Mouse (Mus musculus) neural tube, embryonic 14.5 days (tissue): Measurements from ENCODE around the gene Maff. TPM values are rescaled to one million over a fixed set of nuclear protein-coding genes. Genes with fewer than 3 reads are reported as not detected.

Experiments used
- ATAC-seq: fragments of 200-750 bp; cut with Nextera tagmentation; 2 replicates; pipeline ENCODE4 v1.8.0; 2017; ENCODE audit warnings: low read depth, mild to moderate bottlenecking, moderate TSS enrichment, moderate library complexity
- H3K27ac ChIP-seq: fragments of 300-500 bp; sonication (generic); 2 replicates; pipeline ENCODE4 v1.5.1; 2014; ENCODE audit warnings: low read depth, mild to moderate bottlenecking, control low read depth, low read length, moderate library complexity, mixed read lengths
- H3K27me3 ChIP-seq: fragments of 300-500 bp; sonication (generic); 2 replicates; pipeline ENCODE4 v1.6.1; 2014; ENCODE audit warnings: low read length; ENCODE audit not compliant: control insufficient read depth, insufficient read depth
- H3K36me3 ChIP-seq: fragments of 300-500 bp; sonication (generic); 2 replicates; pipeline ENCODE4 v1.6.1; 2014; ENCODE audit warnings: low read length, mixed read lengths; ENCODE audit not compliant: control insufficient read depth, insufficient read depth
- H3K4me1 ChIP-seq: fragments of 300-500 bp; sonication (generic); 2 replicates; pipeline ENCODE4 v1.6.1; 2014; ENCODE audit warnings: low read length; ENCODE audit not compliant: control insufficient read depth, insufficient read depth
- H3K4me2 ChIP-seq: fragments of 300-500 bp; sonication (generic); 2 replicates; pipeline ENCODE4 v1.6.1; 2014; ENCODE audit warnings: mild to moderate bottlenecking, low read depth, low read length, control low read depth
- H3K4me3 ChIP-seq: fragments of 300-500 bp; sonication (generic); 2 replicates; pipeline ENCODE4 v1.5.1; 2014; ENCODE audit warnings: low read depth, low read length, control low read depth, mixed read lengths
- H3K9ac ChIP-seq: fragments of 300-500 bp; sonication (generic); replicated peaks from 2 replicates; pipeline ENCODE4 v1.6.1; 2014; ENCODE audit warnings: low read depth, mild to moderate bottlenecking, control low read depth, low read length, mixed read lengths
- H3K9me3 ChIP-seq: fragments of 300-500 bp; sonication (generic); 2 replicates; pipeline ENCODE4 v1.6.1; 2016; ENCODE audit warnings: low read length; ENCODE audit not compliant: control insufficient read depth
- WGBS: fragments of 180-500 bp; shearing (Covaris S2); extraction: QIAGEN DNeasy Blood & Tissue Kit; methylation state at CpG from one replicate; pipeline ENCODE4 v1.1.7; 2014; 5-methylcytosine and 5-hydroxymethylcytosine counted together
- polyA plus RNA-seq: library from polyadenylated mRNA; unstranded; fragments of >200 nt; fragmentation: Nextera tagmentation; extraction: Ambion mirVana; gene quantifications from 2 replicates; pipeline ENCODE4 v1.2.1, GENCODE M21; 2014

The Maff gene
- 0.64 and 1.0 TPM in 2 replicates for polyA plus RNA-seq

- Histone ChIP-seq H3K9me3 (no peaks in the 10 kb centered on the region), H3K4me3 (peak within 1 kb of the TSS; percentile 81), H3K4me1 (0 out of 2 replicates have a peak, but pooled peaks cover 5% of the 10 kb centered on the region), H3K4me2 (peak within 1 kb of the TSS; percentile 96), H3K27ac (peak within 1 kb of the TSS; percentile 61), H3K36me3 (no peaks in the 10 kb centered on the region), H3K9ac (peak within 1 kb of the TSS; percentile 63), H3K27me3 (no peaks in the 10 kb centered on the region)
- no peak for ATAC-seq
- WGBS, result 55% methylated on average over 8 of the region's 8 CpGs
Observed at GRCm38 (mm10) chr15:79346051-79346793, at the start of gene Maff. Gene Maff, plus strand, starts transcription at chr15:79346621.

- Histone ChIP-seq H3K9ac (no peak overlapping the region), H3K9me3 (no peaks in the 10 kb centered on the region), H3K4me1 (no peaks in the 10 kb centered on the region), H3K4me3 (no peak overlapping the region), H3K36me3 (no peaks in the 10 kb centered on the region), H3K27ac (no peak overlapping the region), H3K4me2 (no peak overlapping the region), H3K27me3 (no peaks in the 10 kb centered on the region)
- WGBS, result 85% methylated on average over 6 of the region's 6 CpGs
- no peak for ATAC-seq
Observed at GRCm38 (mm10) chr15:79298553-79298952, 47.9 kb upstream of the Maff start.

- Histone ChIP-seq H3K9ac (no peak overlapping the region), H3K4me2 (no peak overlapping the region), H3K9me3 (no peaks in the 10 kb centered on the region), H3K36me3 (no peaks in the 10 kb centered on the region), H3K4me1 (no peaks in the 10 kb centered on the region), H3K27me3 (no peaks in the 10 kb centered on the region), H3K27ac (no peak overlapping the region), H3K4me3 (no peak overlapping the region)
- 67% methylated on average over 2 of the region's 2 CpGs for WGBS
- no peak for ATAC-seq
Observed at GRCm38 (mm10) chr15:79299563-79300155, 46.8 kb upstream of the Maff start.

GRCm38 (mm10) chr15:79303725-79304124 is 42.7 kb upstream of the Maff start:
- no peak overlapping the region for H3K4me3 ChIP-seq
- H3K4me2 ChIP-seq, result no peak overlapping the region
- no peak overlapping the region for H3K9ac ChIP-seq
- 88% methylated on average over 8 of the region's 8 CpGs for WGBS
- no peaks in the 10 kb centered on the region for H3K9me3 ChIP-seq
- H3K4me1 ChIP-seq, result no peaks in the 10 kb centered on the region
- H3K27ac ChIP-seq, result no peak overlapping the region
- ATAC-seq, result no peak
- H3K36me3 ChIP-seq, result 0 out of 2 replicates have a peak, but pooled peaks cover 5% of the 10 kb centered on the region
- H3K27me3 ChIP-seq, result no peaks in the 10 kb centered on the region

GRCm38 (mm10) chr15:79304832-79305231 is 41.6 kb upstream of the Maff start:
- WGBS, result 59% methylated on average over 5 of the region's 5 CpGs
- Histone ChIP-seq H3K9me3 (no peaks in the 10 kb centered on the region), H3K27ac (no peak overlapping the region), H3K9ac (no peak overlapping the region), H3K4me1 (no peaks in the 10 kb centered on the region), H3K36me3 (0 out of 2 replicates have a peak, but pooled peaks cover 5% of the 10 kb centered on the region), H3K4me3 (no peak overlapping the region), H3K27me3 (no peaks in the 10 kb centered on the region), H3K4me2 (no peak overlapping the region)
- ATAC-seq, result no peak

GRCm38 (mm10) chr15:79306043-79306637 is 40.3 kb upstream of the Maff start:
- Histone ChIP-seq H3K4me2 (no peak overlapping the region), H3K27me3 (no peaks in the 10 kb centered on the region), H3K9ac (no peak overlapping the region), H3K4me3 (no peak overlapping the region), H3K36me3 (peaks cover 7% of the 10 kb centered on the region; the same call in 1 of the 2 replicates), H3K4me1 (no peaks in the 10 kb centered on the region), H3K9me3 (no peaks in the 10 kb centered on the region), H3K27ac (no peak overlapping the region)
- 80% methylated on average over 23 of the region's 23 CpGs for WGBS
- no peak for ATAC-seq

GRCm38 (mm10) chr15:79307861-79308260 is 38.6 kb upstream of the Maff start:
- Histone ChIP-seq H3K4me3 (no peak overlapping the region), H3K9me3 (no peaks in the 10 kb centered on the region), H3K4me2 (no peak overlapping the region), H3K36me3 (peaks cover 10% of the 10 kb centered on the region; the same call in 1 of the 2 replicates), H3K27ac (no peak overlapping the region), H3K4me1 (no peaks in the 10 kb centered on the region), H3K9ac (no peak overlapping the region), H3K27me3 (no peaks in the 10 kb centered on the region)
- ATAC-seq, result no peak
- WGBS, result 72% methylated on average over 4 of the region's 4 CpGs

GRCm38 (mm10) chr15:79313848-79314369 is 32.5 kb upstream of the Maff start:
- ATAC-seq, result no peak
- H3K9me3 ChIP-seq, result no peaks in the 10 kb centered on the region
- no peak overlapping the region for H3K4me3 ChIP-seq
- WGBS, result 74% methylated on average over 8 of the region's 8 CpGs
- H3K9ac ChIP-seq, result no peak overlapping the region
- H3K4me2 ChIP-seq, result no peak overlapping the region
- no peaks in the 10 kb centered on the region for H3K27me3 ChIP-seq
- H3K27ac ChIP-seq, result no peak overlapping the region
- H3K4me1 ChIP-seq, result no peaks in the 10 kb centered on the region
- H3K36me3 ChIP-seq, result peaks cover 6% of the 10 kb centered on the region; the same call in 1 of the 2 replicates
